Mouse (Mus musculus) cerebral cortex, adult 2 months (tissue): ENCODE measurements around the gene Mageb18.

ENCODE experiments used
- WGBS: fragments of 180-500 bp; shearing (Covaris S2); methylation state at CpG from one replicate; pipeline ENCODE4 v1.1.7; 2018; 5-methylcytosine and 5-hydroxymethylcytosine counted together

Gene Mageb18

DNA sequence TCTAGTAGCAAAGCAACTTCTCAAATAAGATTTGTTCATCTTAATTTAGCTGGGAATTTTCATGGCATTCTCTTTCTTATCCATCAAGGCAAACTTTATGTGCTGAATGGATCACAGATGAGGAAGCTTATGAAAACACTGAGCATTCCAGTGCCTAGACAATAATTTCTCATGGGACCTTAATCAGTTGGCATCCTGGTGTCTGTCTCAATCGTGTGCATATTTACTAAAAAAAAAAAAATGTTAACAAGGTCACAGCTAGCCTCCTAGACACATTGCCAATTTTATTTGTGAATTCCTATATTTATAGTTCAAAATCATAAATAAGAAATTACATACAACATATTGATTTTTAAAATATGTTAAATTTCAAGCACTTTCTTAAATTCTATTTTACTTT is at the start of gene Mageb18:
Mageb18 (minus strand) TSS at position 101 of the 400 bp plus-strand sequence.
- 53% methylated on average over 1 of the region's 1 CpGs for WGBS

DNA sequence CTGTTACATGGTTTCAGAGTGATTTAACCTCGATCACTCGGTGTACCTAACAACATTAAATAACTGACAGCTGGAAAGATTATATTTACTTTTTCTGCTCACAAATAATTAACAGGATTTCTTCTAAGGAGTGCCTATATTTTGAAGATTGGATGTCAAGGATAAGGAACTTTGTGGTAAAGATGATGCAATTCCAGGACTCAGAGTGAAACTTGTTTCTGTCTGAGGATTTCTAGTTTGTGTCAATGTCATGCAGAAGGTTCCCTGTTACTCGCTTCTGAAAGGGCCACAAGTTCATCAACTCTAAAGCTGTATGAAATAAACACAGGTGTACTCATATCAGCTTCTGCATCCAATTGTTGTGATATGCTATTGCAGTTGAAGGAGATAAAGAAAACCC is 13.4 kb upstream of the Mageb18 start:
- WGBS = 95% methylated on average over 3 of the region's 3 CpGs

DNA sequence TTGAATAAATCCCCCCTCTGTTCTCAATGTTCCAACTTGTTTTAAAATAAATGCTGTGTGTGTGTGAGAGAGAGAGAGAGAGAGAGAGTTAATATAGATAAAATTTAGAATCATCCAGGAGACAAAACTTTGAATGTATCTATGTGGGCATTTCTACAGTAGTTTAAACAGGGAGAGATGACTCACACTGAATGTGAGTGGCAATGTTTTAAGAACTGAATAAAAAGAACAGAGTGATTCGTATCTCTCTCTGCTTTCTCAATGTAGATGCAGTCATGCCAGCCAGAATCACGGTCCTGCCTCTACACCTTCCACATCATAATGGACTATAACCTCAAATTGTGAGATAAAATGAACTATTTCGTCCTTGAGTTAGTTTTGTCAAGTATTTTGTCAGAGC is 11.1 kb upstream of the Mageb18 start:
- 42% methylated on average over 3 of the region's 3 CpGs for WGBS

DNA sequence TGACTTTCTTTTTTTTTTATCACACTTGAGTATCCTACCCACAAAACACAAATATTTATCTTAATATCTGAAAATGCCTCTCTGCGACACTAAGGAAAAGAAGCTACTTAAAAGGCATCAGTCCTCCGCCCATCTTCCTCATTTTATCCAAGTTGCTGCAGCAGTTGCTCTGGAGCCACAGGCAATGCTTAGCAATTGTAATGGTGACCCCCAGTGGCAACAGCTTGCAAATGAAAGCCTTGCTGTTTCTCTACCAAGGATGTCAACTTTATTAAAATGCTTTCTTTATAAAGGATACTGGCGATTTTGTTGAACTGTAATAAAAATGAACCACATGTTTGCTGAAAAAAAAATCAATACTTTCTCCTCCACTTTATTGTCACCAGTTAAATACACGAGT is 2.0 kb downstream of the Mageb18 start:
- WGBS = 25% methylated on average over 4 of the region's 4 CpGs

DNA sequence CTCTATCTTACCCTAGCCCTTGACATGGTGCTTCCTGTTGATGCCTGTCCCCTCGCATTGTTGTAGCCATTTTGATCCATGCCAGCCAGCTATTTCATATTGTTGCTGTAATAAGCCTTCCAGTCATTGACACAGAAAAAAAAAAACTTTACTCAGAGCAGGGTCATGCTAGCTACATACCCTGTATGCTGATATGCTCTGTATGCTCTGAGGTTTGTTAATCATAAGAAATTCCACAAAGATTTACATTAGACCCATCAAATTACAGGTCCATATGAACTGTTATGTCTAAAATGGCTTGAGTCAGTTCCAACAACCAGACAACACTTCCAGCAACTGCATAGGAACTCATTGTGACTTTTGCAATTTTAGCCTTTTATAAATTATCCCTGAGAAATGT is 71.5 kb downstream of the Mageb18 start:
- WGBS = 71% methylated on average over 1 of the region's 1 CpGs

DNA sequence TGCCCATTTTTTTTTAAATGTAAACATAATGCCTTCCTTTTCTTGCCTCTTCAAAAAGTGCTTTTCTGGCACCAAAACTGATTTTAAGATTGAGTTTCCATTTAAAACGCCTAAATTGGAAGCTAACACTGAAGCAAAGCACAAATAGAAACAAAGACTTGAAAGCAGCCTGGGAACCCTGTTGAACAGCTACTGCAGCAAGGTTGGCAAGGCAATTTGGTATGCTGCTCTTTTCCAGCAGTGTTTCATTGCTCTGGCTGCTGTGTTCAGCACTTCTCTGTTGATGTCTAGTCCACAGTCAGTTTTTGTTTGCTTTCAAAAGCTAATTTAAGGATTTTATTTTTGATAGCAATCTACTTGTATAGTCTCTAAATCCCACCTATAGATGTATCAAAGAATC is 101.1 kb downstream of the Mageb18 start:
- 8% methylated on average over 1 of the region's 1 CpGs for WGBS

DNA sequence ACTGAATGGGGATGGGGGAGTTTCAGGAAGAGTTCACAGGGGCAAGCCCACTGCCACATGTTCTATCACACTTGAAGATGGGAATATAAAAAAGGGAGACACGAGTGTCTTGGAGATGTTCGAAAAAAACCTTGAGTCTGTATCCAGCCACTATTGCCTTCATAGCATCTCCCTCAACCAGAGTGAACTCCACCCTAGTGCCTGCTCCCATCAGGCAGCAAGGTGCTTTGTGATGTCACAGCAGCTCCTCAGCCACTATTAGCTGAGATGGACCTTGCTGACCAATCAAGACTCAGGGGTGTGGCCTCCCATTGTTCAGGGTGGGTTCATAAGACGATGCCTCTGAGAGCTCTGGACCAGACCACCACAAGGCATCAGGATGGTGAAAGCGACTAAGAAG is 109.7 kb downstream of the Mageb18 start, which contains the start of gene Gm5941:
Gm5941 (plus strand) TSS at position 301 of the 400 bp plus-strand sequence.
- WGBS = 89% methylated on average over 4 of the region's 4 CpGs

DNA sequence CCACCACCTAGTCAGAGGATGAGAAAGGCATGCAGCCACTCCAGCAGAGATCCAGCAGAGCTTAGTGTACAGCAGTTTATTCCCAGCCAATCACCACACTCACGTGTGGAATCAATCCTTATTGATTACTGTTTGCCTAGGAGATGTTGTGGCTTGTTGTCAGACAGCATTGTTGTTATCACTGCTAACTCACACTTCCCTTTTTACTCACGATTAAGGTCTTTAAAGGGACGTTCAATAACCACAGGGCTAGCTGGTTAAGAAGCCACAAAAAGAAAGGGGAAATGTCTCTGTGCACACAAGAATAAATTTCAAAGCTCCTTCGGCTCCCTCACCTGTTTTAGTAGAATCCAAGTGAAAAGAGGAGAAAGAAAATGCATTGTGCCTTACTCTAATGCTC is 134.6 kb downstream of the Mageb18 start:
- 81% methylated on average over 4 of the region's 4 CpGs for WGBS

DNA sequence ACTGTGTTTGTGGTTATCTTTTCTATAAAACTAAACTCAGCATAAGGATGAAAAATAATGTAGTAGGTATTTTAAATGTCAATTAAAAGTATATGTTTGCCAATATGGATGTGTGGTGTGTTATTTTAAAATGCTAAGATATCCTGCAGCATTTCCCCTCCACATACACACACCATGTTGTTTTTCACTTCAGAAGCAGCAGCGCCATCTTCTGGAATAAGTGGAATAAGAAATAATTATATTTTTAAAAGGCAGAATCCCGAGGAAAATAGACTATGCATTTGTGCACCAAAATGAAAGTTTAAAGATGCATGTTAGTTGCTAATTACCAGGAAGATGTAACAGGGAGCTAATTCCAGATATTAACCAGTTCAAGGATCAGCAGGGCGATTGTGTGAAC is 138.9 kb downstream of the Mageb18 start:
- 24% methylated on average over 3 of the region's 3 CpGs for WGBS

DNA sequence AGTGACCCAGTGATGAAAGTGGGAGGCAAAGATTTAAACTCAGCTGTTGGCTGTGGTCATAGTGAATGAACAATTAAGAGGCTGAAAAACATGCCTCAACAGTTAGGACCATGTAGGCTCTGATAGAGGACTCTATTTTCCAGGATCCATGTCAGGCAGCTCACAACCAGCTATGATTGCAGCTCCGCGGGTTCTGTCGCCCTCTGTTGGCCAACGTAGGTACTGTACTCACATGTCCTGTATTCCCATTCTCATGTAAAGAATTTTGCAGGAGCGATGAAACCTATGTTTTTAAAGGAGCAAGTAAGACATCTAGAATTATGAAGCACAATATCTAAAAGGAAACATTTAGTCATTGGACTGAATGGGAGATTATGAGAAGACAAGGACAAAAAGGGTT is 256.4 kb downstream of the Mageb18 start:
- WGBS = 18% methylated on average over 5 of the region's 5 CpGs

DNA sequence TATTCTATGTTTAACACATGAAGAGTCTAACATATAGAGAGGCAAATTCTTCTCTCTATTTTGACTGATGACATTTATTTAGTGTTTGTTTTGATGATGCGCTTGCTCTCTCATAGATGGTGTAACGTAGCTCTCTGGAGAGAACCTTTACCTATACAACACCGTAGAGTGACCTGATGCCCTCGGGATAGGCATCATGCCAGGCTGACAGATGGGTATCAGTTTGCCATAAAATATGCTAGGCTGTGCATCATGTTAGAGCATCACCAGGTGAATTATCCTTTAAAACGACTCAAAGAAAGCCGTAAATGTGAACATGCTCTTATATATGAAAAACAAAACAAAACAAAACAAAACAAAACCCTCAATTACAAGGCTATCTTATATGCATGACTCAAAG is 258.5 kb downstream of the Mageb18 start:
- WGBS = 84% methylated on average over 6 of the region's 6 CpGs

DNA sequence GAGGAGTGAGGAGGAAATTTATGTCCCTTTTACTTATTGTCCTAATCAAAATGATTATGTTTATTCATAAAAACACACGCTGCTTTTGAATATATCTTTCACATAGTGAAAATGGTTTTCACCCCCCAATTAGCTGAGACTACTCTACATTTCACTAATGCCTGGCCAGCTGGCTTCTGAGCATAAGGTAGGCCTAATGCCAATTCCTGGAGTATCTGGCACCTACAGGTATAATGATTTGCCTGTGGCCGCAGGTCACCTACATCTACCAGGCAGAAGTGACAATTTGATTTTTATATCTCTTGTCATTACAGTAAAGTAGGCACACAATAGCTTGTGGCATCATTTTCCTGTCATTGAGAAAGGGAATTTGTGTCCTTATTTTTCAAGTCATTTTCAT is 259.8 kb downstream of the Mageb18 start:
- WGBS = 67% methylated on average over 2 of the region's 2 CpGs

DNA sequence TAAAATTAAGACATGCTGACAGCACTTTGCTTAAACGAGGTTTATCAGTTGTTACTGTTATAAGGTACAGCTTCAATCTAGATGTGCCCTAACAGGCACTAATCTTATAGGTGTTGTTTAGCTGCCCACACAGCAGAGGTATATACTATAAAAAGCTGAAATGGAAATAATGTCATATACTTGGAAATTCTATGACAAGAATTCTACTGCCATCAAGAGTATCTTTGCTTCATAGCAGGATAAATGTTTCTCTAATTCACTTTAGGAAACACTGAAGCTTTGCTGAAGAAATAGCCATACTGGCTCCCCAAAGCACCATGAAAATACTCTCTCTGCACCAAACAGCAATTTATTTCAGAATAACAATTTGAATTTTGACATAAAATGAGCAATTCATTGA is 265.9 kb downstream of the Mageb18 start:
- 36% methylated on average over 1 of the region's 1 CpGs for WGBS

DNA sequence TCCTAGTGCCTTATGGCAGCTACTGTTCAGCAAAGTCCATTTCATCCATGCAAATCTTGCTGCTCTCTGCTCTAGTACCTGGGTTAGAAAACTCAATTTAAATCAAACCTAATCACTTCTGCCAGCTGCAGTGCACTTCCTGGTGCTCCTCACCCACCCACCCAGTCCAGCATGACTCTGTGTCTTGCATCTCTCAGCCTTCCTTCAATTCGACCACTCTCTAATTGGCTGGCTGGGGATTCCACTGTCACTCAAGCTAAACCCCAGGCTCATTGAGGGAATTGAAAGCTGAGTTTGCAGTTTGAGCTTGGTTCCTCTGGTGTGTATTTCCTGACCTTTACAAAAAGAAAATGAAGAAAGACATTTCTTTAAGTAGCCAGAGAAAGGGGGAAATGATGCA is 275.8 kb downstream of the Mageb18 start:
- 26% methylated on average over 1 of the region's 1 CpGs for WGBS
